7 mouse cellular contexts compared by ENCODE assay signal in genomic region chr15:102358126-102358525, GRCm38 (mm10). TPM values are rescaled to one million over a fixed set of nuclear protein-coding genes. Genes with fewer than 3 reads are reported as not detected.
DNase-seq lines count a peak whose midpoint lies in the region; ATAC-seq and TF ChIP-seq lines count a peak whose summit lies in the region.

No protein-coding gene starts in this region.

- peak; percentile 21; the same call in 1 of the 2 replicates for ATAC-seq in granulocyte monocyte progenitor cell, adult 5-6 weeks (replicated peaks; ENCODE audit: poor library complexity, severe bottlenecking)
- ATAC-seq in midbrain, embryonic 12.5 days (ENCODE audit: low FRiP score, low read depth): no peak

- H3K4me1 ChIP-seq in thymus, adult 2 months (replicated peaks; ENCODE audit: control insufficient read depth, insufficient read depth, low read length): peaks cover 21% of the 10 kb centered on the region
- peaks cover 36% of the 10 kb centered on the region for H3K4me1 ChIP-seq in midbrain, embryonic 12.5 days

- no peaks in the 10 kb centered on the region for H3K9me3 ChIP-seq in midbrain, embryonic 12.5 days

- DNase-seq in thymus, adult 2 months: peak; percentile 11
- DNase-seq in thymus, adult 18-20 months: no peak
- no peak for DNase-seq in frontal cortex, postnatal 36 days (ENCODE audit: low spot score in 2 of 2)
- no peak for DNase-seq in right cerebral cortex, postnatal 10 days (ENCODE audit: low spot score in 2 of 2)
- DNase-seq in layer of hippocampus, adult 9-11 months: no peak

- H3K9ac ChIP-seq in midbrain, embryonic 12.5 days (replicated peaks): no peak overlapping the region

- 3% methylated on average over 25 of the region's 25 CpGs for WGBS in thymus, adult 2 months
- WGBS in midbrain, embryonic 12.5 days: 4% methylated on average over 25 of the region's 25 CpGs

- H3K4me3 ChIP-seq in thymus, adult 2 months (ENCODE audit: control insufficient read depth, insufficient read depth, low read length): no peak overlapping the region
- peak overlapping the region; percentile 20 for H3K4me3 ChIP-seq in midbrain, embryonic 12.5 days

- no peak for TF ChIP-seq CTCF in thymus, adult 2 months (IDR thresholded peaks at IDR 0.05; ENCODE audit: borderline replicate concordance, control insufficient read depth, extremely low read depth, insufficient read depth, low read length, poor library complexity)

- peak overlapping the region; percentile 38 for H3K4me2 ChIP-seq in midbrain, embryonic 12.5 days (replicated peaks)

- H3K36me3 ChIP-seq in thymus, adult 2 months (ENCODE audit: control insufficient read depth, insufficient read depth, low read length): no peaks in the 10 kb centered on the region
- no peaks in the 10 kb centered on the region for H3K36me3 ChIP-seq in midbrain, embryonic 12.5 days

- H3K27me3 ChIP-seq in thymus, adult 2 months (ENCODE audit: control insufficient read depth, insufficient read depth, low read length): peaks cover 20% of the 10 kb centered on the region
- H3K27me3 ChIP-seq in midbrain, embryonic 12.5 days: peaks cover 59% of the 10 kb centered on the region

- no peak overlapping the region for H3K27ac ChIP-seq in thymus, adult 2 months (ENCODE audit: control insufficient read depth, insufficient read depth, low read length)
- no peak overlapping the region for H3K27ac ChIP-seq in midbrain, embryonic 12.5 days (replicated peaks)

- TF ChIP-seq POLR2A in thymus, adult 2 months (IDR thresholded peaks at IDR 0.05; ENCODE audit: control insufficient read depth, extremely low read depth, insufficient read depth, low read length, poor library complexity): no peak

RNA-seq across cellular contexts. Expression of gene Aaas, which starts 7.6 kb away (rescaled TPM):
- polyA plus RNA-seq in thymus, adult 2 months (2012; rRNA removed): 106 and 107 TPM in 2 replicates
- total RNA-seq in granulocyte monocyte progenitor cell, adult 5-6 weeks (2014; fragmentation: Nextera tagmentation): 120 and 123 TPM in 2 replicates
- 147 and 153 TPM in 2 replicates for total RNA-seq in granulocyte monocyte progenitor cell, adult 5-6 weeks (2017)
- polyA plus RNA-seq in midbrain, embryonic 12.5 days (2016; fragmentation: Nextera tagmentation; extraction: Ambion mirVana): 61.5 and 67.9 TPM in 2 replicates

RNA-seq across cellular contexts. Expression of gene Sp7, which starts 8.9 kb away (rescaled TPM):
- polyA plus RNA-seq in thymus, adult 2 months (2012; rRNA removed): 0.13 and 0.23 TPM in 2 replicates
- total RNA-seq in granulocyte monocyte progenitor cell, adult 5-6 weeks (2014; fragmentation: Nextera tagmentation): not detected in 2 replicates
- total RNA-seq in granulocyte monocyte progenitor cell, adult 5-6 weeks (2017): not detected in 2 replicates
- polyA plus RNA-seq in midbrain, embryonic 12.5 days (2016; fragmentation: Nextera tagmentation; extraction: Ambion mirVana): 0.46 and 0.93 TPM in 2 replicates

RNA-seq across cellular contexts. Expression of gene Myg1, which starts 26.6 kb away (rescaled TPM):
- 104 and 105 TPM in 2 replicates for polyA plus RNA-seq in thymus, adult 2 months (2012; rRNA removed)
- 63.3 and 88.7 TPM in 2 replicates for total RNA-seq in granulocyte monocyte progenitor cell, adult 5-6 weeks (2014; fragmentation: Nextera tagmentation)
- total RNA-seq in granulocyte monocyte progenitor cell, adult 5-6 weeks (2017): 55.1 and 59.9 TPM in 2 replicates
- 96.1 and 108 TPM in 2 replicates for polyA plus RNA-seq in midbrain, embryonic 12.5 days (2016; fragmentation: Nextera tagmentation; extraction: Ambion mirVana)

RNA-seq across cellular contexts. Expression of gene Pfdn5, which starts 32.2 kb away (rescaled TPM):
- polyA plus RNA-seq in thymus, adult 2 months (2012; rRNA removed): 76.0 and 93.2 TPM in 2 replicates
- total RNA-seq in granulocyte monocyte progenitor cell, adult 5-6 weeks (2014; fragmentation: Nextera tagmentation): 299 and 314 TPM in 2 replicates
- 366 and 404 TPM in 2 replicates for total RNA-seq in granulocyte monocyte progenitor cell, adult 5-6 weeks (2017)
- 363 and 378 TPM in 2 replicates for polyA plus RNA-seq in midbrain, embryonic 12.5 days (2016; fragmentation: Nextera tagmentation; extraction: Ambion mirVana)

RNA-seq across cellular contexts. Expression of gene Sp1, which starts 47.8 kb away (rescaled TPM):
- polyA plus RNA-seq in thymus, adult 2 months (2012; rRNA removed): 45.0 and 52.1 TPM in 2 replicates
- total RNA-seq in granulocyte monocyte progenitor cell, adult 5-6 weeks (2014; fragmentation: Nextera tagmentation): 59.6 and 71.6 TPM in 2 replicates
- total RNA-seq in granulocyte monocyte progenitor cell, adult 5-6 weeks (2017): 52.0 and 56.1 TPM in 2 replicates
- 9.6 and 10.2 TPM in 2 replicates for polyA plus RNA-seq in midbrain, embryonic 12.5 days (2016; fragmentation: Nextera tagmentation; extraction: Ambion mirVana)
